Mouse (Mus musculus) bone marrow, adult 2 months (tissue): ENCODE measurements around the gene Nfix. TPM values are rescaled to one million over a fixed set of nuclear protein-coding genes. Genes with fewer than 3 reads are reported as not detected.

ENCODE experiments used
- H3K27ac ChIP-seq: fragments of 200-500 bp; 2 replicates; pipeline ENCODE4 v1.5.1; 2012; ENCODE audit warnings: low read depth, mild to moderate bottlenecking, control low read depth, inconsistent platforms, low read length; ENCODE audit not compliant: control insufficient read depth, poor library complexity, insufficient read depth
- H3K4me1 ChIP-seq: fragments of 200-500 bp; 2 replicates; pipeline ENCODE4 v1.6.1; 2011; ENCODE audit warnings: low read length; ENCODE audit not compliant: control insufficient read depth, insufficient read depth
- H3K4me3 ChIP-seq: fragments of 200-500 bp; replicated peaks from 2 replicates; pipeline ENCODE3; 2011; ENCODE audit warnings: mild to moderate bottlenecking, low read depth, low read length, control low read depth; ENCODE audit not compliant: control insufficient read depth
- CTCF ChIP-seq: fragments of 200-500 bp; IDR thresholded peaks from 2 replicates; pipeline ENCODE4 v1.5.1; 2011; ENCODE audit warnings: low read length, control low read depth; ENCODE audit not compliant: control insufficient read depth, insufficient read depth
- POLR2A ChIP-seq: fragments of 200-500 bp; IDR thresholded peaks from 2 replicates; pipeline ENCODE4 v1.6.1; 2011; ENCODE audit warnings: low read depth, mild to moderate bottlenecking, control low read depth, low read length, borderline replicate concordance; ENCODE audit not compliant: control insufficient read depth
- WGBS: fragments of 180-500 bp; shearing (Covaris S2); methylation state at CpG from one replicate; pipeline ENCODE4 v1.1.7; 2018; 5-methylcytosine and 5-hydroxymethylcytosine counted together
- polyA plus RNA-seq: library from polyadenylated mRNA; stranded (reverse); fragments of >200 nt; gene quantifications from 2 replicates; pipeline ENCODE4 v1.2.4, GENCODE M21; 2011; ENCODE audit warnings: low replicate concordance; ENCODE audit not compliant: missing spikeins, insufficient read depth, insufficient read length

Nfix gene
- polyA plus RNA-seq, 1 experiment = 20.6 TPM

DNA sequence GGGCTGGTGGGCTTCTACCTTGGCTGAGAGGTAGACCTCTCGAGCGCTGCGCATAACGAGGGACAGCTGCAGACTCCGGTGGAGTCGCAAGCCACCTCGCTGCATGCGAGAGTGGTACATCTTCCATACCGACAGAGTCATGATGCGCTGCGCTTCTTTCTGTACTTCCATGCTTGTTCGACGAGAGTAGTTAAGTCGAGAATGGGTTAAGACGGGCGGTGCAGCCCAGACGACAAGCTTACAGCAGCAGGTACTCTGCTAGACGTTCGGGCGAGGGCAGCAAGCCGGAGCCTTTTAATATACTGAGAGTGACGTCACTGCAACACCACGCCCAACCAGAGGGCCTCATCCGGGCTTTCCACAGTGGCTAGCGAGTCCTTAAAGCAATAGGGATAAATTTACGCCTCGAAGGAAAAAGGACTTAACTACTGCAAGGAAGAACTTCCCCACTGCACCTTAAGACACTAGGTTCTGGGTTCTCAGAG is 137.5 kb downstream of the Nfix start, which contains the start of gene Ier2:
Gene Ier2, minus strand, starts transcription at position 272 of the 485 bp plus-strand sequence.
- Histone ChIP-seq H3K27ac (peak within 1 kb of the TSS; percentile 91), H3K4me3 (peak within 1 kb of the TSS; percentile 78), H3K4me1 (peaks cover 5% of the 10 kb centered on the region)
- WGBS = under 1% methylated on average over 27 of the region's 27 CpGs
- TF ChIP-seq POLR2A = peak; percentile 98
- TF ChIP-seq CTCF = 0 out of 2 replicates have a peak, but pooled peaks have one; percentile 11

DNA sequence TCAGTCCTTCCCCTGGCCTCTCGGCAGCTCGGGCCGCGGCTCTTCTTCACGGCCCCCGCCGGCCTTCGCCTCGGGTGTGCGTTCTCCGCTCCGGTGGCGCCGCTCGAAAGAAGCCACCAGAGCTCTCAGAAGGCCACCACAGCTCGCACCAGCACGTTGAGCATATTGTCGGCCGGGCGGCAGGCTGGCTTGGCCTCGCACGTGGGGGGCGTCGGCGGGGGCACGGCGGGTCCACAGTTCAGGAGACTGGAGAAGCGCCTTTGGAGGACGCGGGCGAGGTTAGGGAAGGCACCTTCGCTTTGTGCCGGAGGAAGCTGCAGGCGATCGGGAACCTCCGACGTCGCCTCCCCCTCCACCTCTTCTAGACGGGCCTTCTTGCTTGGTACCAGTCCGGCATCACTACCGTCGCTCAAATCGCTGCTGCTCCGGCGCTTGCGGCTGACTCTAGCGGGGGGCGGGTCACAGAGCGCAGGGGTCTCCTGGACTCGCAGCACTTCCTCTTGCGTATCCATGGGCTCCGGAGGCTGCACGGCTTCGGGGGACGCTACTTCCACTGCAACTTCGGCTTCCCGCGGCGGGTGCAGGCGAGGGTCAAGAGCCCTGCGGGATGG is 138.1 kb downstream of the Nfix start:
- H3K4me1 ChIP-seq = peaks cover 5% of the 10 kb centered on the region
- under 1% methylated on average over 61 of the region's 61 CpGs for WGBS
- peak overlapping the region; percentile 91 for H3K27ac ChIP-seq
- no peak for TF ChIP-seq CTCF
- TF ChIP-seq POLR2A = no peak
- H3K4me3 ChIP-seq = peak overlapping the region; percentile 78

GRCm38 (mm10) chr8:84661458-84661871 is 138.7 kb downstream of the Nfix start:
- under 1% methylated on average over 24 of the region's 24 CpGs for WGBS
- Histone ChIP-seq H3K4me1 (peaks cover 6% of the 10 kb centered on the region), H3K4me3 (peak overlapping the region; percentile 78)

GRCm38 (mm10) chr8:84660819-84661457 is 139.2 kb downstream of the Nfix start:
- TF ChIP-seq CTCF (no peak), POLR2A (no peak)
- H3K4me1 ChIP-seq = peaks cover 6% of the 10 kb centered on the region
- peak overlapping the region; percentile 78 for H3K4me3 ChIP-seq
- WGBS = 1% methylated on average over 20 of the region's 20 CpGs
- peak overlapping the region; percentile 91 for H3K27ac ChIP-seq

More at GRCm38 (mm10) chr8:84661458-84661871, 138.7 kb downstream of the Nfix start:
- H3K27ac ChIP-seq = peak overlapping the region; percentile 91
- TF ChIP-seq CTCF (peak; percentile 16; the same call in 1 of the 2 replicates), POLR2A (peak; percentile 75)

GRCm38 (mm10) chr8:84659936-84660818 is 140.0 kb downstream of the Nfix start:
- Histone ChIP-seq H3K27ac (peak overlapping the region; percentile 91), H3K4me3 (peak overlapping the region; percentile 78), H3K4me1 (peaks cover 6% of the 10 kb centered on the region)
- TF ChIP-seq POLR2A (no peak), CTCF (no peak)
- WGBS = 1% methylated on average over 33 of the region's 33 CpGs

- no peak overlapping the region for H3K4me3 ChIP-seq
- WGBS = 18% methylated on average over 1 of the region's 1 CpGs
- no peak overlapping the region for H3K27ac ChIP-seq
- peaks cover 6% of the 10 kb centered on the region for H3K4me1 ChIP-seq
- TF ChIP-seq POLR2A (no peak), CTCF (no peak)
Measured at GRCm38 (mm10) chr8:84658951-84659350, 141.2 kb downstream of the Nfix start.

- 73% methylated on average over 4 of the region's 4 CpGs for WGBS
- Histone ChIP-seq H3K4me1 (peaks cover 4% of the 10 kb centered on the region), H3K27ac (no peak overlapping the region), H3K4me3 (no peak overlapping the region)
- TF ChIP-seq POLR2A (no peak), CTCF (no peak)
Measured at GRCm38 (mm10) chr8:84657680-84658079, 142.5 kb downstream of the Nfix start.
